Mouse (Mus musculus) erythroid progenitor cell, adult 5-6 weeks (primary cell): ENCODE results near the gene Erich6. TPM values are rescaled to one million over a fixed set of nuclear protein-coding genes. Genes with fewer than 3 reads are reported as not detected.
"Not testable (repeated sequence)": the region's sequence is repeated elsewhere in the genome, so short reads cannot be mapped to it uniquely, and the experiment has no call there.

Experiments used
- ATAC-seq: replicated peaks from 2 replicates; pipeline ENCODE4 v1.8.0; 2016; ENCODE audit warnings: moderate number of reproducible peaks, mild to moderate bottlenecking, moderate TSS enrichment, inconsistent platforms; ENCODE audit not compliant: poor library complexity, low FRiP score, severe bottlenecking
- total RNA-seq, 2 experiments: library from RNA; stranded (forward) in 1 of 2; stranded (reverse) in 1 of 2; fragments of 150-400 nt in 1 of 2; fragments of 186-747, 209-891 nt in 1 of 2; gene quantifications; 2 replicates each; pipeline versions ENCODE4 v1.2.3 to v1.2.4; 2015 to 2017; ENCODE audit warnings: low replicate concordance in 2 of 2

Gene Erich6
- total RNA-seq, 2 experiments from 2014 or later, result not detected

GRCm38 (mm10) chr3:58650328-58650727, 13.3 kb upstream of the Erich6 start:
- no peak for ATAC-seq

GRCm38 (mm10) chr3:58647179-58647578, 10.2 kb upstream of the Erich6 start:
- ATAC-seq, result no peak

GRCm38 (mm10) chr3:58646180-58646579, 9.2 kb upstream of the Erich6 start:
- no peak for ATAC-seq

GRCm38 (mm10) chr3:58631693-58632092, 5.3 kb downstream of the Erich6 start:
- no peak for ATAC-seq

- no peak for ATAC-seq
These were observed 12.0 kb downstream of the Erich6 start for GRCm38 (mm10) chr3:58624981-58625380.

- no peak for ATAC-seq
These were observed 14.2 kb downstream of the Erich6 start for GRCm38 (mm10) chr3:58622665-58623394.

GRCm38 (mm10) chr3:58621066-58621465, 15.9 kb downstream of the Erich6 start:
- no peak for ATAC-seq

- no peak for ATAC-seq
These were observed 27.0 kb downstream of the Erich6 start for GRCm38 (mm10) chr3:58609985-58610384.

GRCm38 (mm10) chr3:58608506-58608905, 28.5 kb downstream of the Erich6 start:
- ATAC-seq, result no peak

GRCm38 (mm10) chr3:58593623-58594022, 43.4 kb downstream of the Erich6 start:
- ATAC-seq, result no peak

GRCm38 (mm10) chr3:58592666-58593065, 44.3 kb downstream of the Erich6 start:
- ATAC-seq, result not testable (repeated sequence)

- not testable (repeated sequence) for ATAC-seq
These were observed 46.5 kb downstream of the Erich6 start for GRCm38 (mm10) chr3:58590544-58590943.

- ATAC-seq, result no peak
These were observed 54.1 kb downstream of the Erich6 start for GRCm38 (mm10) chr3:58582788-58583426.

GRCm38 (mm10) chr3:58582297-58582696, 54.7 kb downstream of the Erich6 start:
- ATAC-seq, result no peak

GRCm38 (mm10) chr3:58581530-58581929, 55.5 kb downstream of the Erich6 start:
- no peak for ATAC-seq

GRCm38 (mm10) chr3:58577506-58578050, 59.4 kb downstream of the Erich6 start:
- no peak for ATAC-seq

- ATAC-seq, result peak; percentile 74
These were observed 59.9 kb downstream of the Erich6 start for GRCm38 (mm10) chr3:58577067-58577503.

- peak; percentile 96 for ATAC-seq
These were observed 60.6 kb downstream of the Erich6 start, which contains the start of gene Selenot for GRCm38 (mm10) chr3:58576137-58577066. Gene Selenot (plus strand): TSS chr3:58576636.

GRCm38 (mm10) chr3:58570821-58571220, 66.2 kb downstream of the Erich6 start:
- no peak for ATAC-seq
